26 mouse cellular contexts compared by ENCODE assay signal in genomic region chr17:80652740-80653139, GRCm38 (mm10).
A peak's percentile ranks its signal among the peaks of the same experiment; 100 is the strongest.
DNase-seq lines count a peak whose midpoint lies in the region; ATAC-seq and TF ChIP-seq lines count a peak whose summit lies in the region.
"Had no signal": no experiment of that assay in that cellular context is flagged by ENCODE, and none has a peak within 500 bp of the region (broad histone marks: within the 10 kb centered on the region; RNA-seq: fewer than 3 reads in every experiment).

No protein-coding gene starts in this region.

- 66% methylated on average over 6 of the region's 6 CpGs for WGBS in midbrain, embryonic 15.5 days
- WGBS in midbrain, embryonic 11.5 days = 82% methylated on average over 6 of the region's 6 CpGs
- WGBS in embryonic facial prominence, embryonic 10.5 days = 60% methylated on average over 6 of the region's 6 CpGs

- no peak for TF ChIP-seq CTCF in gastrocnemius, adult 2 months (IDR thresholded peaks at IDR 0.05)

- no peak overlapping the region for H3K27ac ChIP-seq in midbrain, embryonic 15.5 days
- no peak overlapping the region for H3K27ac ChIP-seq in midbrain, embryonic 11.5 days (ENCODE audit: low read depth, low read length)
- H3K27ac ChIP-seq in embryonic facial prominence, embryonic 10.5 days (replicated peaks) = no peak overlapping the region
- no peak overlapping the region for H3K27ac ChIP-seq in gastrocnemius, adult 2 months
- H3K27ac ChIP-seq: embryonic facial prominence, embryonic 12.5 days; forebrain, embryonic 12.5 days; heart, embryonic 10.5 days; hindbrain, embryonic 15.5 days; layer of hippocampus, adult 2 months; limb, embryonic 13.5 days; liver, embryonic 13.5 days; neural tube, embryonic 15.5 days had no signal

- peaks cover 15% of the 10 kb centered on the region for H3K36me3 ChIP-seq in midbrain, embryonic 15.5 days (replicated peaks)
- peaks cover 2% of the 10 kb centered on the region; the same call in 1 of the 2 replicates for H3K36me3 ChIP-seq in midbrain, embryonic 11.5 days (ENCODE audit: control insufficient read depth, insufficient read depth, low read length)
- peaks cover 55% of the 10 kb centered on the region for H3K36me3 ChIP-seq in embryonic facial prominence, embryonic 10.5 days (replicated peaks)
- H3K36me3 ChIP-seq: liver, embryonic 13.5 days had no signal

- DNase-seq in adrenal gland, adult 2 months = peak; percentile 40
- DNase-seq in adrenal gland, postnatal 4 days (ENCODE audit: low spot score in 2 of 2) = no peak
- DNase-seq in midbrain, embryonic 11.5 days (ENCODE audit: low spot score, missing footprints) = no peak
- peak; percentile 21 for DNase-seq in embryonic facial prominence, embryonic 10.5 days (ENCODE audit: low spot score)
- DNase-seq in ovary, postnatal 14 days (ENCODE audit: low spot score) = no peak
- DNase-seq in gastrocnemius, adult 2 months = no peak
- DNase-seq: cerebellum, adult 11-12 months; cerebellum, postnatal 10 days; heart, postnatal 4 days; kidney, adult 2 months; kidney, postnatal 14 days; liver, embryonic 13.5 days; lung, adult 2 months; lung, postnatal 14 days; thymus, adult 18-20 months; thymus, postnatal 36 days had no signal

- no peak overlapping the region for H3K4me3 ChIP-seq in midbrain, embryonic 15.5 days
- H3K4me3 ChIP-seq in midbrain, embryonic 11.5 days (ENCODE audit: low read depth, low read length) = no peak overlapping the region
- no peak overlapping the region for H3K4me3 ChIP-seq in embryonic facial prominence, embryonic 10.5 days
- H3K4me3 ChIP-seq in gastrocnemius, adult 2 months = no peak overlapping the region
- H3K4me3 ChIP-seq: embryonic facial prominence, embryonic 12.5 days; forebrain, embryonic 12.5 days; heart, embryonic 10.5 days; hindbrain, embryonic 15.5 days; layer of hippocampus, adult 2 months; limb, embryonic 13.5 days; liver, embryonic 13.5 days; neural tube, embryonic 15.5 days had no signal

- H3K9me3 ChIP-seq in midbrain, embryonic 15.5 days = no peaks in the 10 kb centered on the region
- H3K9me3 ChIP-seq in midbrain, embryonic 11.5 days (ENCODE audit: control insufficient read depth, low read length) = no peaks in the 10 kb centered on the region
- H3K9me3 ChIP-seq in embryonic facial prominence, embryonic 10.5 days = no peaks in the 10 kb centered on the region
- H3K9me3 ChIP-seq: embryonic facial prominence, embryonic 12.5 days; forebrain, embryonic 12.5 days; heart, embryonic 10.5 days; hindbrain, embryonic 15.5 days; limb, embryonic 13.5 days; liver, embryonic 13.5 days; neural tube, embryonic 15.5 days had no signal

- H3K27me3 ChIP-seq in midbrain, embryonic 15.5 days (replicated peaks) = no peaks in the 10 kb centered on the region
- no peaks in the 10 kb centered on the region for H3K27me3 ChIP-seq in midbrain, embryonic 11.5 days (ENCODE audit: control insufficient read depth, insufficient read depth, low read length)
- H3K27me3 ChIP-seq in embryonic facial prominence, embryonic 10.5 days (replicated peaks; ENCODE audit: low read depth, poor library complexity, severe bottlenecking) = no peaks in the 10 kb centered on the region
- H3K27me3 ChIP-seq: embryonic facial prominence, embryonic 12.5 days; forebrain, embryonic 12.5 days; hindbrain, embryonic 15.5 days; limb, embryonic 13.5 days; liver, embryonic 13.5 days; neural tube, embryonic 15.5 days had no signal

- H3K4me2 ChIP-seq in midbrain, embryonic 15.5 days = no peak overlapping the region
- no peak overlapping the region for H3K4me2 ChIP-seq in midbrain, embryonic 11.5 days
- H3K4me2 ChIP-seq: embryonic facial prominence, embryonic 12.5 days; forebrain, embryonic 12.5 days; hindbrain, embryonic 15.5 days; limb, embryonic 13.5 days; liver, embryonic 13.5 days; neural tube, embryonic 15.5 days had no signal

- no peak overlapping the region for H3K9ac ChIP-seq in midbrain, embryonic 15.5 days
- H3K9ac ChIP-seq in midbrain, embryonic 11.5 days (ENCODE audit: low read length) = no peak overlapping the region
- H3K9ac ChIP-seq: embryonic facial prominence, embryonic 12.5 days; forebrain, embryonic 12.5 days; hindbrain, embryonic 15.5 days; limb, embryonic 13.5 days; liver, embryonic 13.5 days; neural tube, embryonic 15.5 days had no signal

- 0 out of 2 replicates have a peak, but pooled peaks have one; percentile 20 for ATAC-seq in midbrain, embryonic 15.5 days (replicated peaks)
- no peak for ATAC-seq in midbrain, embryonic 11.5 days (ENCODE audit: low FRiP score)
- ATAC-seq: activated CD4-positive, CD25-positive, alpha-beta regulatory T cell, adult 4 months; CD4-positive, CD25-positive, alpha-beta regulatory T cell, adult 4 months had no signal

- peaks cover 6% of the 10 kb centered on the region; the same call in 1 of the 2 replicates for H3K4me1 ChIP-seq in midbrain, embryonic 15.5 days
- H3K4me1 ChIP-seq in midbrain, embryonic 11.5 days (ENCODE audit: control insufficient read depth, insufficient read depth, low read length) = no peaks in the 10 kb centered on the region
- H3K4me1 ChIP-seq in embryonic facial prominence, embryonic 10.5 days = peaks cover 13% of the 10 kb centered on the region
- H3K4me1 ChIP-seq: embryonic facial prominence, embryonic 12.5 days; forebrain, embryonic 12.5 days; heart, embryonic 10.5 days; hindbrain, embryonic 15.5 days; liver, embryonic 13.5 days; neural tube, embryonic 15.5 days had no signal

- intact Hi-C loops in gastrocnemius, adult 2 months (cut with DNase I) = no loop called here

Comparison
In these comparisons a context has a peak if more than half of its experiments do, and no peak if none do; other contexts are left out.
1. DNase-seq: peak in adrenal gland, adult 2 months (single experiment) and embryonic facial prominence, embryonic 10.5 days (single experiment); none in adrenal gland, postnatal 4 days (0 of 2), midbrain, embryonic 11.5 days (single experiment), ovary, postnatal 14 days (single experiment) and gastrocnemius, adult 2 months (single experiment).